Mouse (Mus musculus) MEL (cell line): ENCODE measurements around the gene Aoc1.

ENCODE experiments used
- CHD2 ChIP-seq: IDR thresholded peaks from 2 replicates; pipeline ENCODE4 v1.6.1; 2011; ENCODE audit warnings: low read length, improper control_type of control experiment
- E2F4 ChIP-seq: IDR thresholded peaks from 2 replicates; pipeline ENCODE4 v1.6.1; 2011; ENCODE audit warnings: low read depth, low read length, improper control_type of control experiment, borderline replicate concordance
- EP300 ChIP-seq, 2 experiments: IDR thresholded peaks; 2 replicates each; pipeline ENCODE4 v1.6.1; 2011; ENCODE audit warnings: improper control_type of control experiment in 2 of 2, low read length in 2 of 2, low read depth in 1 of 2, mild to moderate bottlenecking in 1 of 2
- KAT2A ChIP-seq: conservative IDR thresholded peaks from 2 replicates; pipeline ENCODE4 v1.6.1; 2012; ENCODE audit warnings: low read depth, low read length, improper control_type of control experiment, inconsistent platforms
- POLR2A ChIP-seq, 2 experiments: IDR thresholded peaks; 2 replicates each; pipeline ENCODE4 v1.6.1; 2011 to 2012; ENCODE audit warnings: low read length in 2 of 2, mild to moderate bottlenecking in 2 of 2, control low read depth in 1 of 2, improper control_type of control experiment in 1 of 2, low read depth in 1 of 2, moderate library complexity in 1 of 2; ENCODE audit not compliant: control insufficient read depth in 1 of 2, insufficient read depth in 1 of 2, poor library complexity in 1 of 2
- USF2 ChIP-seq, 2 experiments: IDR thresholded peaks; 2 replicates each; pipeline ENCODE4 v1.6.1; 2011 to 2012; ENCODE audit warnings: improper control_type of control experiment in 2 of 2, low read length in 2 of 2, borderline replicate concordance in 1 of 2, inconsistent platforms in 1 of 2, low read depth in 1 of 2, mild to moderate bottlenecking in 1 of 2; ENCODE audit not compliant: insufficient read depth in 1 of 2
- ZKSCAN1 ChIP-seq: IDR thresholded peaks from 2 replicates; pipeline ENCODE4 v1.6.1; 2012; ENCODE audit warnings: low read depth, mild to moderate bottlenecking, inconsistent platforms, low read length, improper control_type of control experiment, moderate library complexity

- TF ChIP-seq POLR2A (IDR thresholded peaks at IDR 0.05; ENCODE audit: control insufficient read depth in 1 of 2, insufficient read depth in 1 of 2, low read depth in 1 of 2, low read length in 2 of 2, poor library complexity in 1 of 2): no peak
- no peak for TF ChIP-seq KAT2A
- TF ChIP-seq CHD2: no peak
- no peak for TF ChIP-seq USF2 (IDR thresholded peaks at IDR 0.05; ENCODE audit: borderline replicate concordance in 1 of 2, insufficient read depth in 1 of 2, low read depth in 1 of 2, low read length in 2 of 2)
- no peak for TF ChIP-seq ZKSCAN1
- TF ChIP-seq E2F4: no peak
- TF ChIP-seq EP300 (IDR thresholded peaks at IDR 0.05; ENCODE audit: low read depth in 1 of 2, low read length in 2 of 2): no peak
Measured at GRCm38 (mm10) chr6:48831141-48831540, 41.6 kb upstream of the Aoc1 start.
